Mouse (Mus musculus): Measurements from ENCODE around the gene Gm36210.
A peak's percentile ranks its signal among the peaks of the same experiment; 100 is the strongest.

DNA sequence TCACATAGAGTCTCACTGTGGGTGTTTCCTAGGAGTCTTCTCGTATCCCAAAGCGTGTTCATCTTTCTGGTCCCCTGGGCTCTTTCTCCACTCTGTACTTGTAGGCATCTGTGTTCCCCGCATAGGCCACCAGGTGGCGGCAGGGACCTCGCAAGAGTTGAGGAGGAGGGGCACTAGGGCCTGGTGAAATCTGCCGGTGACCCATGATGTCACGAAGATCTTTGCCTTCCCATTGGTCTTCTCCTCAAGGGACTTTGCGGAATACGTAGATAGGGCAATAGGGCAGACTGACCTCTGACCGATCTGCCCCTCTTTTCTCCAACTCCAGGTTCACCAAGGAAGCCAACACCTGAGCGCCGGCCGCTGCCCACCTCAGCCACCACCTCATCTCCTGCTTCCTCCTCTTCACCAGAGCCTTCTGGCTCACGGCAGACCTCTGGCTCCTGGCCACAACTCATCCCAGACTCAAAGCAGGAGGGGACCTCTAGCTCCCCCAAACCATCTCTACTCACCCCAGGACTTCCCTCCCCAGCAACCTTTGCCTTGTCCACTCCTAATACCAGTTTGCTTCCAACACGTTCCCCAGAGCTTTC is 37.0 kb upstream of the Gm36210 start:
- TF ChIP-seq HCFC1 (IDR thresholded peaks at IDR 0.05; ENCODE audit: low read depth, low read length) (0 out of 2 replicates have a peak, but pooled peaks have one; percentile 44), SIN3A (IDR thresholded peaks at IDR 0.05; ENCODE audit: low read length) (peak; percentile 60; the same call in 1 of the 2 replicates), USF1 (IDR thresholded peaks at IDR 0.05; ENCODE audit: low read depth, low read length) (no peak), EP300 (IDR thresholded peaks at IDR 0.05; ENCODE audit: low read depth in 1 of 2, low read length in 2 of 2) (no peak), CTCF (IDR thresholded peaks at IDR 0.05 in 2 of 3, conservative IDR thresholded peaks at IDR 0.05 in 1 of 3; ENCODE audit: control insufficient read depth in 1 of 3, insufficient read depth in 1 of 3, low read depth in 2 of 3, low read length in 3 of 3, poor library complexity in 1 of 3, severe bottlenecking in 1 of 3) (peak; percentile 86 to 99 (median 95)), POLR2AphosphoS5 (IDR thresholded peaks at IDR 0.05; ENCODE audit: borderline replicate concordance, low read depth, low read length) (no peak), RCOR1 (IDR thresholded peaks at IDR 0.05; ENCODE audit: low read depth, low read length) (no peak), SMC3 (IDR thresholded peaks at IDR 0.05; ENCODE audit: low read depth, low read length) (peak; percentile 100), TAL1 (IDR thresholded peaks at IDR 0.05; ENCODE audit: low read length) (no peak), TCF12 (IDR thresholded peaks at IDR 0.05; ENCODE audit: low read depth, low read length) (no peak), TBP (IDR thresholded peaks at IDR 0.05; ENCODE audit: low read depth, low read length) (no peak), POLR2A (IDR thresholded peaks at IDR 0.05; ENCODE audit: control insufficient read depth in 1 of 2, insufficient read depth in 1 of 2, low read depth in 1 of 2, low read length in 2 of 2, poor library complexity in 1 of 2) (no peak), BHLHE40 (IDR thresholded peaks at IDR 0.05; ENCODE audit: borderline replicate concordance, low read depth, low read length) (peak; percentile 54; the same call in 1 of the 2 replicates)

All from MEL (cell line).